Mouse (Mus musculus): ENCODE results near the gene Hist1h4i. TPM values are rescaled to one million over a fixed set of nuclear protein-coding genes. Genes with fewer than 3 reads are reported as not detected.
A peak's percentile ranks its signal among the peaks of the same experiment; 100 is the strongest.

Hist1h4i gene
- polyA plus RNA-seq, 1 experiment from 2014 or later, result 23.9 TPM

DNA sequence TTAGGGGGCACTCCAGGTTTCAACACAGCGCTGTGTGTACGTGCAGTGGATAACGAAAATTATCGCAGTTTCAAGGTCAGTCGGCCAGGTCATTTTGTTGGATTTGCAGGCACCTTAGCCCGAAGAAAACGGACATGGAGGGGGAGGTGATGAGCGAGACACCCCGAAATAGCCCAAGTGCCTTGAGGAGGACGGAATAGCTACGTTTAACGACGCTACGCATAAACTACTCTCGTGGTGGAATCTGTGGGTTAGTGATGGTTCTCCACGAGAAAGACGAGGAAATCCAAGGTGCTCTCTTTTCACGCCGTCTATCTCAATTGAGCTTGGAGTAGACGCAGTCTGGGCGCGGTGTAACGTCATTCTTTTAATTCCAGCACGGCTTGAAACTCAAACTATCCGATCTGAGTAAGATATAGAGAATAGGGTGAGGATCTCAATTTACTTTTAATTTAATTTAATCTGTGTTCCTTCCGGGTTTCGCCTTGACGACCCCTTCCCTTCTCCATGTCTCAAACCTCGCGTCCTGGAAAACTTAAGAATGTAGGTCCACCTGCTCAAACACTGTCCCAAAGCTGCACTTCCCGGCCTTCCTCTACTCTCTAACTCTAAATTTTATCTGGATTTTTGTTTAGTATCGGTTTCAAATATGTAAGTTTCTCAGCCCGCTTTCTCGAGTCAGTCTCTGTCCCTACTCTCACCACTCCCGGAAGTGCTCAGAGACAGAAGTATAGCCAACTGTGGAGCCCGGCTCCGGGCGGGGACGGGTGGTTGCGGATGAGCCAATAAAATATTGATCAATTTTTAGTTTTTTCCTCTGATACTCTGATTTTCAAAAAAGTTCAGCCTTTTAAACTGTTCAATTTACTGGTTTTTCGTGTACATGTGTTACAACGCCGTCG is 21.0 kb downstream of the Hist1h4i start:
- ATAC-seq (ENCODE audit: low FRiP score, low read depth), result no peak
- under 1% methylated on average over 44 of the region's 44 CpGs for WGBS

GRCm38 (mm10) chr13:22015479-22016450 is 25.4 kb downstream of the Hist1h4i start:
- Histone ChIP-seq H3K9ac (no peak overlapping the region), H3K4me1 (no peaks in the 10 kb centered on the region; the same call in 1 of the 2 replicates), H3K9me3 (no peaks in the 10 kb centered on the region), H3K4me2 (replicated peaks) (no peak overlapping the region), H3K27me3 (replicated peaks) (peaks cover 69% of the 10 kb centered on the region), H3K4me3 (no peak overlapping the region), H3K27ac (no peak overlapping the region), H3K36me3 (no peaks in the 10 kb centered on the region)
- WGBS, result 17% methylated on average over 27 of the region's 27 CpGs
- peak; percentile 53; the same call in 1 of the 2 replicates for ATAC-seq (ENCODE audit: low FRiP score, low read depth)

More for the DNA sequence above, 21.0 kb downstream of the Hist1h4i start:
- Histone ChIP-seq H3K27ac (no peak overlapping the region), H3K36me3 (no peaks in the 10 kb centered on the region), H3K9me3 (no peaks in the 10 kb centered on the region), H3K4me3 (peak overlapping the region; percentile 40), H3K4me1 (no peaks in the 10 kb centered on the region; the same call in 1 of the 2 replicates), H3K9ac (0 out of 2 replicates have a peak overlapping the region, but pooled peaks have one; percentile 35), H3K4me2 (replicated peaks) (peak overlapping the region; percentile 67), H3K27me3 (replicated peaks) (peaks cover 36% of the 10 kb centered on the region)

- no peaks in the 10 kb centered on the region for H3K36me3 ChIP-seq
- ATAC-seq (ENCODE audit: low FRiP score, low read depth), result no peak
- peaks cover 77% of the 10 kb centered on the region for H3K27me3 ChIP-seq (replicated peaks)
- H3K4me2 ChIP-seq (replicated peaks), result peak overlapping the region; percentile 37; the same call in 1 of the 2 replicates
- no peak overlapping the region for H3K9ac ChIP-seq
- no peak overlapping the region for H3K27ac ChIP-seq
- no peaks in the 10 kb centered on the region for H3K4me1 ChIP-seq
- no peak overlapping the region for H3K4me3 ChIP-seq
- no peaks in the 10 kb centered on the region for H3K9me3 ChIP-seq
- WGBS, result 13% methylated on average over 17 of the region's 17 CpGs
These were observed 26.7 kb downstream of the Hist1h4i start for GRCm38 (mm10) chr13:22014411-22014845.

- H3K27me3 ChIP-seq (replicated peaks), result peaks cover 77% of the 10 kb centered on the region
- H3K27ac ChIP-seq, result no peak overlapping the region
- WGBS, result 19% methylated on average over 13 of the region's 13 CpGs
- no peak overlapping the region for H3K9ac ChIP-seq
- no peak overlapping the region for H3K4me2 ChIP-seq (replicated peaks)
- no peak overlapping the region for H3K4me3 ChIP-seq
- no peaks in the 10 kb centered on the region for H3K9me3 ChIP-seq
- no peaks in the 10 kb centered on the region for H3K4me1 ChIP-seq
- H3K36me3 ChIP-seq, result no peaks in the 10 kb centered on the region
- no peak for ATAC-seq (ENCODE audit: low FRiP score, low read depth)
These were observed 27.4 kb downstream of the Hist1h4i start for GRCm38 (mm10) chr13:22013716-22014115.

DNA sequence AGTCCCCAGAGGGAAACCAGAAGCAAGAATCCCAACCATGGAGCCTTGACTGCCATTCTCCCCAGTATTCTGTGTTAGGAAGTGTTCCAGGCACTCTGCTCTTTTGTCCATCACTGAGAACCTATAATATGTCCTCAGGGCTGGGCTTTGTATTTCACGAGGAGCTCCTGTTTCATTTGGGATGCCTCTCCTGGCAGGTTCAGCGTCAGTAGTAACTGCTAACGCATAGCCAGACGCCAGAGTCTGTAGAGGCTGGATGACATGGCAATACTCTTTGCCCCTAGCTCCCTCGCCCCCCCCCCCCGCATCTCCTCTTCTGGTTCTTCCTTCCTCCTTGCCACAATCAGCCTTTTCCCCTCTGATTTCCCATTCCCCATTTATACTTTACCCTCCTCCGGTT is 31.5 kb downstream of the Hist1h4i start, which contains the start of gene Prss16:
Prss16 (minus strand) TSS at position 101 of the 400 bp plus-strand sequence.
- H3K27ac ChIP-seq, result no peak within 1 kb of the TSS
- no peak within 1 kb of the TSS for H3K4me2 ChIP-seq (replicated peaks)
- WGBS, result 31% methylated on average over 5 of the region's 7 CpGs
- no peaks in the 10 kb centered on the region for H3K36me3 ChIP-seq
- peaks cover 16% of the 10 kb centered on the region for H3K4me1 ChIP-seq
- no peak within 1 kb of the TSS for H3K4me3 ChIP-seq
- H3K9me3 ChIP-seq, result no peaks in the 10 kb centered on the region
- peaks cover 92% of the 10 kb centered on the region for H3K27me3 ChIP-seq (replicated peaks)
- no peak for ATAC-seq (ENCODE audit: low FRiP score, low read depth)
- no peak within 1 kb of the TSS for H3K9ac ChIP-seq

DNA sequence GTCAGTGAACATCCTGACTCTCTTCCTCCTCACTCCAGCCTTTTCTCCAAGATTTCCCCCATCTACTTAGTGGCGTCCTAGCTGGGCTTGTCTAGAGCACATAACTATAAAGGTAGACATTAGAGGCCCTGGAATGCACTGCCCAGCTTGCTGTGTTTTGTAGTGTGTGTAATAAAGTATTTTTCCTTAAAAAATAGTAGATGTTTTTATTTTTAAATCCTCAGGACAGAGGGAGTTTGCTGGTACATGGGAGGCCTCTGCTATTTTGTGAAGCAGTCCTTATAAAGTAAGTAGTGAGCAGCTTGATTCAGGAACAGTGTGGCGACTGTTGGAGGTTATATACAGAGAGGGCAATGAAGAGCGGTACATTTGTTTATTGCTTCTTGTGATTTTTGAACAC is 32.5 kb downstream of the Hist1h4i start:
- 69% methylated on average over 3 of the region's 3 CpGs for WGBS
- H3K9ac ChIP-seq, result no peak overlapping the region
- no peak overlapping the region for H3K27ac ChIP-seq
- H3K4me1 ChIP-seq, result peaks cover 16% of the 10 kb centered on the region
- peaks cover 92% of the 10 kb centered on the region for H3K27me3 ChIP-seq (replicated peaks)
- no peaks in the 10 kb centered on the region for H3K9me3 ChIP-seq
- no peaks in the 10 kb centered on the region for H3K36me3 ChIP-seq
- no peak overlapping the region for H3K4me2 ChIP-seq (replicated peaks)
- no peak overlapping the region for H3K4me3 ChIP-seq
- no peak for ATAC-seq (ENCODE audit: low FRiP score, low read depth)

DNA sequence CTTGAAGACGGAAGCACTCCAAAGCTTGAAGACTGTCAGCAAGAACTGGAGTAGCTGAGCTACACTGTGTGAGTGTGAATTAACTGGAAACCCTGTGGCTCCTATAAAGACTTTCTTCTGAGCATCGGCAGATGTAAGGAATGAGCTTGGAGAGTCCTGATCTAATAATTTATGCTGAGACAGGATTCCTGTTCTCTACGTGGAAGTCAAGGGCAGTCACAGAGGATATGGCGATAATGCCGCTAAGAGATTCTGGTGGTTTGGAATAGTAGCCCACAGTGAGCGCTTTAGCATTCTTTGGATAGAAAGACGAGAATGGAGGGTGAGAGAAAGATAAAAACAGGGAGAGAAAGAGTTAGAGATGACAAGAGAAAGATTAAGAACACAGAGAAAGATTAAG is 33.3 kb downstream of the Hist1h4i start:
- 52% methylated on average over 7 of the region's 7 CpGs for WGBS
- Histone ChIP-seq H3K9me3 (no peaks in the 10 kb centered on the region), H3K36me3 (no peaks in the 10 kb centered on the region), H3K27me3 (replicated peaks) (peaks cover 95% of the 10 kb centered on the region), H3K9ac (no peak overlapping the region), H3K4me2 (replicated peaks) (no peak overlapping the region), H3K27ac (no peak overlapping the region), H3K4me3 (no peak overlapping the region), H3K4me1 (peaks cover 16% of the 10 kb centered on the region)
- ATAC-seq (ENCODE audit: low FRiP score, low read depth), result no peak

DNA sequence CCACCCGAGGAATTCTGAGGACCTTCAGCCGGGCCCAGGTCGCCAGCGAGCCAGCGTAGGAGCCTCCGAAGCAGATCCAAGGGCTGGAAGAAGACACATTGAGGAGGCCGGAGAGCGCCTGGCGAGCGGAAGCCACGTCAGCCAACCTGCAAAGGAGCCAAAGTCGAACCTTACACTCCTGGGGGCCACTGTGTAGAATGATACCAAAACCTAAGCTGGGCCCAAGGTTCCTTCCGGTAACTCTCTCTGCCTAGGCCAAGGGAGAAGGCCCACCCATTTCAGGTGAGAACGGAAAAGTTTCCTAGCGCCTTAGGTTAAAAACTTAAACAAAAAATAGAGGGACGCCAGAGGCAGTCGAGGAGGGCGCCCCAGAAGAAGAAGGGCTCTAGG is 34.0 kb downstream of the Hist1h4i start:
- Histone ChIP-seq H3K27me3 (replicated peaks) (peaks cover 96% of the 10 kb centered on the region), H3K4me2 (replicated peaks) (peak overlapping the region; percentile 89), H3K36me3 (no peaks in the 10 kb centered on the region), H3K9me3 (no peaks in the 10 kb centered on the region), H3K4me1 (peaks cover 16% of the 10 kb centered on the region), H3K9ac (no peak overlapping the region), H3K4me3 (peak overlapping the region; percentile 46), H3K27ac (no peak overlapping the region)
- no peak for ATAC-seq (ENCODE audit: low FRiP score, low read depth)
- 2% methylated on average over 18 of the region's 18 CpGs for WGBS

DNA sequence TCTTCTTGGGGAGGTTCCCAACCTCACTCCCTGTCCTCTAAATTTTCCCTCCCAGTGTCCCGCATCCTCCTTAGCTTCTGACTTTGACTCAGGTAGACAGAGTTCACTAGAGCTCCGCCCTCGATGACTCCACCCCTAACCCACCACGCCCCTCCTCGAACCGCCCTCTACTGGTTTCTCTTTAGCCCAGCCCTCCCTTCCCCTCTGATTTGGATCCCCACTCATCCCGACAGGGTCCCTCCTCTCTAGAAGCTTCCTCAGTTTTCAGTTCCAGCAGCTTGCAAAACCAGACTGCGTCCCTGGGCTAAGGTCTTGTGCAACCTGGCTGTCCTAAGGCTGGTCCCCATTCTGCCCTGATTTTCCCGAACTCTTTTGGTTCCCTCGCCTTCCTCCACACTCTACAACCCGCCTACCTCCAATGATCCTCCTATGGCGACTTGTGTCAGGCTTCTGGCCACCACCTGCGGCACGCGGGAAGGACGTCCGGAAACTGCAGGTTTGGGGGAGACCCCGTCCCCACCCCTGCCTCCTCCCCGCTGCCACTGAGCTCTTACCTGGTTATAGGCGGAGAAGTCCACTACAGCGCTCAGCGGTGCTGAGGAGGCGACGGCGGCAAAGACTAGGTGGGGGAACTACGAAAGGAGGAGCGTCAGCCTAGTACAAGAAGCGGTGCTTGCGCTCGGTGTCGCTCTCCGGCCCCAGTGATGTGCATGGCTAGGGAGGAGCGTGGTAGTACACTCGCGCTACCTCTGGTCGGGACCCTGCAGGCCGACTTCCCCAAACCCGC is 34.6 kb downstream of the Hist1h4i start:
- Histone ChIP-seq H3K9me3 (no peaks in the 10 kb centered on the region), H3K27me3 (replicated peaks) (peaks cover 99% of the 10 kb centered on the region), H3K4me2 (replicated peaks) (peak overlapping the region; percentile 89), H3K4me3 (peak overlapping the region; percentile 46), H3K27ac (no peak overlapping the region), H3K4me1 (peaks cover 16% of the 10 kb centered on the region), H3K9ac (no peak overlapping the region), H3K36me3 (no peaks in the 10 kb centered on the region)
- ATAC-seq (ENCODE audit: low FRiP score, low read depth), result peak; percentile 73; the same call in 1 of the 2 replicates
- WGBS, result under 1% methylated on average over 38 of the region's 38 CpGs

- Histone ChIP-seq H3K4me1 (peaks cover 16% of the 10 kb centered on the region), H3K36me3 (no peaks in the 10 kb centered on the region), H3K27ac (no peak overlapping the region), H3K9me3 (no peaks in the 10 kb centered on the region), H3K9ac (0 out of 2 replicates have a peak overlapping the region, but pooled peaks have one; percentile 42), H3K27me3 (replicated peaks) (peaks cover 100% of the 10 kb centered on the region), H3K4me2 (replicated peaks) (peak overlapping the region; percentile 89), H3K4me3 (peak overlapping the region; percentile 46)
- WGBS, result under 1% methylated on average over 45 of the region's 45 CpGs
- ATAC-seq (ENCODE audit: low FRiP score, low read depth), result peak; percentile 67
These were observed 35.4 kb downstream of the Hist1h4i start for GRCm38 (mm10) chr13:22005605-22006333.

DNA sequence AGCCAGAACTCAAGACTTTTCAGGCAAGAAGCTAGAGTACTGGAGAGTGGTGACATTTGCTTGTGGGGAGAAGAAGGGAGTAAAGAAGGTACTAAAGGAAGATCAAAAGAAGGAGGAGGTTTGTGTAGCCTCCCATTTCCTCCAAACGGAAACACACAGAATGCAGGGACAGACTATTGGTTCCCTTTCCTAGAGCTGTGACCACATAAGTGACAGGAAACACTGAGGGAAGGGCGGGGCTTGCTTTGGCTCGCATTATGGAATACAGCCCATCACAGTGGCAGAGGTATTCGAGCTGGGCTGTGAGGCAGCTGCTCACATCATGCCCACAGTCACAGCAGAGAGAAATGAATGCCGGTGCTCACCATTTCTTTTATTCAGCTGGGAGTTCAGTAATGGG is 39.3 kb downstream of the Hist1h4i start:
- Histone ChIP-seq H3K27me3 (replicated peaks) (peaks cover 99% of the 10 kb centered on the region), H3K27ac (no peak overlapping the region), H3K9ac (no peak overlapping the region), H3K36me3 (no peaks in the 10 kb centered on the region), H3K4me2 (replicated peaks) (no peak overlapping the region), H3K9me3 (no peaks in the 10 kb centered on the region), H3K4me1 (peaks cover 14% of the 10 kb centered on the region), H3K4me3 (no peak overlapping the region)
- ATAC-seq (ENCODE audit: low FRiP score, low read depth), result no peak
- 16% methylated on average over 5 of the region's 5 CpGs for WGBS

Measured in neural tube, embryonic 12.5 days (tissue).